Mouse (Mus musculus) neural tube, embryonic 12.5 days (tissue): ENCODE results near the gene Tapt1. TPM values are rescaled to one million over a fixed set of nuclear protein-coding genes. Genes with fewer than 3 reads are reported as not detected.

Experiments used
- ATAC-seq: fragments of 200-750 bp; cut with Nextera tagmentation; 2 replicates; pipeline ENCODE4 v1.8.0; 2017; ENCODE audit warnings: low read depth, mild to moderate bottlenecking, moderate TSS enrichment, moderate library complexity; ENCODE audit not compliant: low FRiP score
- H3K27ac ChIP-seq: fragments of 300-500 bp; sonication (generic); 2 replicates; pipeline ENCODE4 v1.5.1; 2016
- H3K27me3 ChIP-seq: fragments of 300-500 bp; sonication (generic); replicated peaks from 2 replicates; pipeline ENCODE4 v1.6.1; 2016; ENCODE audit warnings: mild to moderate bottlenecking
- H3K36me3 ChIP-seq: fragments of 300-500 bp; sonication (generic); 2 replicates; pipeline ENCODE4 v1.6.1; 2016; ENCODE audit warnings: mild to moderate bottlenecking
- H3K4me1 ChIP-seq: fragments of 300-500 bp; sonication (generic); 2 replicates; pipeline ENCODE4 v1.6.1; 2016
- H3K4me2 ChIP-seq: fragments of 300-500 bp; sonication (generic); replicated peaks from 2 replicates; pipeline ENCODE4 v1.6.1; 2016; ENCODE audit warnings: mild to moderate bottlenecking
- H3K4me3 ChIP-seq: fragments of 300-500 bp; sonication (generic); 2 replicates; pipeline ENCODE4 v1.5.1; 2016
- H3K9ac ChIP-seq: fragments of 300-500 bp; sonication (generic); 2 replicates; pipeline ENCODE4 v1.6.1; 2016; ENCODE audit warnings: mild to moderate bottlenecking
- H3K9me3 ChIP-seq: fragments of 300-500 bp; sonication (generic); 2 replicates; pipeline ENCODE4 v1.6.1; 2016; ENCODE audit warnings: mild to moderate bottlenecking
- WGBS: fragments of 180-500 bp; shearing (Covaris S2); methylation state at CpG from one replicate; pipeline ENCODE4 v1.1.7; 2016; 5-methylcytosine and 5-hydroxymethylcytosine counted together
- polyA plus RNA-seq: library from polyadenylated mRNA; unstranded; fragments of >200 nt; fragmentation: Nextera tagmentation; extraction: Ambion mirVana; gene quantifications from 2 replicates; pipeline ENCODE4 v1.2.1, GENCODE M21; 2016

Tapt1 gene
- polyA plus RNA-seq, 1 experiment from 2014 or later = 35.9 TPM

- 15% methylated on average over 6 of the region's 6 CpGs for WGBS
- Histone ChIP-seq H3K4me3 (peak overlapping the region; percentile 93), H3K36me3 (no peaks in the 10 kb centered on the region), H3K27ac (0 out of 2 replicates have a peak overlapping the region, but pooled peaks have one; percentile 32), H3K9ac (peak overlapping the region; percentile 96), H3K9me3 (no peaks in the 10 kb centered on the region), H3K4me2 (peak overlapping the region; percentile 70), H3K27me3 (no peaks in the 10 kb centered on the region), H3K4me1 (peaks cover 16% of the 10 kb centered on the region)
- ATAC-seq = no peak
Measured at GRCm38 (mm10) chr5:44227462-44227840, 1.0 kb upstream of the Tapt1 start.

- peak overlapping the region; percentile 70 for H3K4me2 ChIP-seq
- peak overlapping the region; percentile 83 for H3K27ac ChIP-seq
- no peaks in the 10 kb centered on the region for H3K27me3 ChIP-seq
- H3K4me1 ChIP-seq = peaks cover 16% of the 10 kb centered on the region
- WGBS = under 1% methylated on average over 56 of the region's 72 CpGs
- no peaks in the 10 kb centered on the region for H3K36me3 ChIP-seq
- no peaks in the 10 kb centered on the region for H3K9me3 ChIP-seq
- peak; percentile 80 for ATAC-seq
- H3K9ac ChIP-seq = peak overlapping the region; percentile 96
- H3K4me3 ChIP-seq = peak overlapping the region; percentile 93
Measured at GRCm38 (mm10) chr5:44225911-44226520, 410 bp downstream of the Tapt1 start.

GRCm38 (mm10) chr5:44224916-44225600 is 1.4 kb downstream of the Tapt1 start:
- Histone ChIP-seq H3K27me3 (no peaks in the 10 kb centered on the region), H3K4me1 (peaks cover 16% of the 10 kb centered on the region), H3K36me3 (no peaks in the 10 kb centered on the region), H3K27ac (no peak overlapping the region), H3K9ac (peak overlapping the region; percentile 96; the same call in 1 of the 2 replicates), H3K9me3 (no peaks in the 10 kb centered on the region), H3K4me3 (peak overlapping the region; percentile 93; the same call in 1 of the 2 replicates), H3K4me2 (peak overlapping the region; percentile 70)
- 62% methylated on average over 4 of the region's 4 CpGs for WGBS
- no peak for ATAC-seq

- no peak overlapping the region for H3K4me3 ChIP-seq
- H3K9ac ChIP-seq = no peak overlapping the region
- H3K27ac ChIP-seq = no peak overlapping the region
Measured at GRCm38 (mm10) chr5:44224251-44224650, 2.2 kb downstream of the Tapt1 start.

DNA sequence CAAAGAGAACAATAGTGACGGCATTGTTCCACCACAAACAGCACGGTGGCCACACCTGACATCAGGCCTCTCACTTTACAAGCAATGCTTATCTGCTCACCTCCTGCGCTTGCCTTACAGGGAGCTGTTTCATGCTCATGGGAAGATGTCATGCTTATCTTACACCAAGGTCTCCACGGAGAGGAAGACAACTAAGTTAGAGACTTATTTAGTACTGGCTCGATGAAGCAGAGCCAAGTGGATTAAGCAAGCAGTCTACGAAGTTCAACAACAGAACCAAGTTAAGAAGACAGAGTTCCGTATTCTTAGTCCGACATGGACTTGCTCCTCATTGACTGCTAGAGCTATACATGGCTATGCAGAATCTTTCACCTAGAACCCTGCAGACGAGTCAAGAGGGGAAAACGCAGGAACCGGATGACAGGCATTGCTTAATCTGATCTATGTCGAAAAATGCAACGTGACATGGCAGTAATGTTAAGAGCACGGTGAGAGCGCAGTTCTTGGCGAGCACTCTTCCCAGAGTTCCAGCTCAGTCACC is 3.0 kb downstream of the Tapt1 start:
- H3K4me3 ChIP-seq = no peak overlapping the region
- H3K4me2 ChIP-seq = no peak overlapping the region
- no peak overlapping the region for H3K9ac ChIP-seq
- no peaks in the 10 kb centered on the region for H3K9me3 ChIP-seq
- no peak overlapping the region for H3K27ac ChIP-seq
- no peaks in the 10 kb centered on the region for H3K27me3 ChIP-seq
- 92% methylated on average over 16 of the region's 16 CpGs for WGBS
- ATAC-seq = no peak
- peaks cover 16% of the 10 kb centered on the region for H3K4me1 ChIP-seq
- H3K36me3 ChIP-seq = no peaks in the 10 kb centered on the region

More at GRCm38 (mm10) chr5:44224251-44224650, 2.2 kb downstream of the Tapt1 start:
- no peak for ATAC-seq
- H3K27me3 ChIP-seq = no peaks in the 10 kb centered on the region
- peaks cover 16% of the 10 kb centered on the region for H3K4me1 ChIP-seq
- 25% methylated on average over 6 of the region's 6 CpGs for WGBS
- no peaks in the 10 kb centered on the region for H3K9me3 ChIP-seq
- H3K36me3 ChIP-seq = no peaks in the 10 kb centered on the region
- peak overlapping the region; percentile 70 for H3K4me2 ChIP-seq

- Histone ChIP-seq H3K4me3 (no peak overlapping the region), H3K9ac (no peak overlapping the region), H3K9me3 (no peaks in the 10 kb centered on the region), H3K4me2 (no peak overlapping the region), H3K27ac (no peak overlapping the region), H3K36me3 (peaks cover 7% of the 10 kb centered on the region; the same call in 1 of the 2 replicates), H3K27me3 (no peaks in the 10 kb centered on the region), H3K4me1 (peaks cover 14% of the 10 kb centered on the region)
- ATAC-seq = no peak
- 89% methylated on average over 7 of the region's 7 CpGs for WGBS
Measured at GRCm38 (mm10) chr5:44220430-44220829, 6.0 kb downstream of the Tapt1 start.

DNA sequence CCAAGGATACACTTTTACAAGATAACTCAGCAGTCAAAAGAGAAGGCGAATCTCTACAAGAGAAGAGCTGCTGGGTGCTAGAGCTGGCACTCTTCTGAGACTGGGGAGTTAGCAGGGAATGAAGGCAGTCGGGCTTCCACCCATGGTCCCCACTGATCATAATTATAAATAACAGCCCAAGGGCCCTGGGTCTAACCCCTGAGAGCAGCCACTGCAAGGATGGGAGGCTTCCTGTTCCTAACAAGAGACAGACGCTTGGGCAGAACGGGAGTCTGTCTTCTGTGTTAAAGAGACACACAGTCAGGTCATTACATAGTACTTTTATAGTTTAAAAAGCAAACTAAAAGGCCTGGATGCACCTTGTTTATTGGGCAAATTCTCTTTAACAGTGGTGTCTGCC is 6.6 kb downstream of the Tapt1 start:
- no peak for ATAC-seq
- H3K4me3 ChIP-seq = no peak overlapping the region
- H3K4me1 ChIP-seq = peaks cover 8% of the 10 kb centered on the region
- peaks cover 9% of the 10 kb centered on the region for H3K36me3 ChIP-seq
- no peak overlapping the region for H3K9ac ChIP-seq
- whole genome bisulfite sequencing = 84% methylated on average over 4 of the region's 4 CpGs
- no peak overlapping the region for H3K4me2 ChIP-seq
- H3K27me3 ChIP-seq = no peaks in the 10 kb centered on the region
- H3K27ac ChIP-seq = no peak overlapping the region
- no peaks in the 10 kb centered on the region for H3K9me3 ChIP-seq

DNA sequence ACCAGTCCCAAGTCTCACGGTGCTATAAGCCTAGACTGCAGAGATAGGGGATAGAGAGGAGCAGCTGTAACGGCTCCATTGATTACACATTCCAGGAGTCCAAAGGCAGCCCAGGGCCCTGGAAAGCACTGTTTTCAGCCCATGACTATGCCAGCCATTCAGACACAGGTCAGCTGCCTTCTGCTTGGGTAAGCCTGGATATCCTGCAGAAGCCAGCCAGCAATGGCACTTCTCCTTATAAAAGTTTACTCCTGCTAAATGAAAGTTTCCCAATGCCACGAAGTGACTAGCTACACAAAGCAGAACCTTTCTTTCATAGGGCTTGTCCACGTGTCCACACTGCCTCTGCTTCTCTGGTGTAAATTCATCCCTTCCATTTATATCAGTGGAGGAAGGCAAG is 7.9 kb downstream of the Tapt1 start:
- Histone ChIP-seq H3K4me2 (no peak overlapping the region), H3K4me1 (no peaks in the 10 kb centered on the region), H3K27ac (no peak overlapping the region), H3K4me3 (no peak overlapping the region), H3K9ac (no peak overlapping the region), H3K27me3 (no peaks in the 10 kb centered on the region), H3K36me3 (peaks cover 9% of the 10 kb centered on the region), H3K9me3 (no peaks in the 10 kb centered on the region)
- WGBS = 80% methylated on average over 4 of the region's 4 CpGs
- ATAC-seq = no peak

GRCm38 (mm10) chr5:44217685-44218041 is 8.8 kb downstream of the Tapt1 start:
- H3K27me3 ChIP-seq = no peaks in the 10 kb centered on the region
- WGBS = 85% methylated on average over 5 of the region's 5 CpGs
- H3K4me2 ChIP-seq = no peak overlapping the region
- no peaks in the 10 kb centered on the region for H3K4me1 ChIP-seq
- H3K4me3 ChIP-seq = no peak overlapping the region
- H3K27ac ChIP-seq = no peak overlapping the region
- peaks cover 9% of the 10 kb centered on the region for H3K36me3 ChIP-seq
- H3K9ac ChIP-seq = no peak overlapping the region
- no peak for ATAC-seq
- no peaks in the 10 kb centered on the region for H3K9me3 ChIP-seq

DNA sequence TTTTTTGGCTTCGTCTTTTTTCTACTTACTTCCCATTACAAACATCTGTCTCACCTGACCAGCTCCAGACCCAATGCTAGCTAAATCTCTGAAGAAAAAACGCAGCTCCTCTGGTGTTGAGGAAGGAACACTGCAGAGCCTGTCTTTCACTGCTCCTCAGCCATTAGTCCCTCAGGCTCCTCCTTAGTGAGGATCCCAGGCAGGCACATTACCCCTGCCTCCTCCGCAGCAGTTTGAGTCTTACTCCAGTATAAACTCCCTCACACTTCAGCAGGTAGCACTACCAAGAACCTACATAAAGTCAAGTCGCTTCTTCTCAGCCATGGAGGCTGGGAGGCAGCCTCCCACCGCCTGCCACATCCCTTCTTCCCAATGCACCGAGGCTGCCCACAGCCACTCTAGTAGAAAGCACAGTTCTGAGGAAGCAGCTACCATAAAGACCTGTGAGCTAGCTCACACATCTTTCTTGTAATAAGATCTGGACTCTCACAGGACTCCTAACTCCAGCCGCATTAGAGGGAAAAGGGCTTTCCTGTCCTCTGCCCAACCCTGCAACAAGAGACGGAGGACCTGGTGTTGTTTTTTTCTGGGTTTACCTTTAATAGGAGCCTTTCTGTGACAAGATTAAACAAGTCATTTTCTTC is 9.3 kb downstream of the Tapt1 start:
- Histone ChIP-seq H3K9me3 (no peaks in the 10 kb centered on the region), H3K4me1 (no peaks in the 10 kb centered on the region), H3K9ac (no peak overlapping the region), H3K4me3 (no peak overlapping the region), H3K27ac (no peak overlapping the region), H3K36me3 (peaks cover 9% of the 10 kb centered on the region), H3K27me3 (no peaks in the 10 kb centered on the region), H3K4me2 (no peak overlapping the region)
- no peak for ATAC-seq
- WGBS = 84% methylated on average over 8 of the region's 8 CpGs

DNA sequence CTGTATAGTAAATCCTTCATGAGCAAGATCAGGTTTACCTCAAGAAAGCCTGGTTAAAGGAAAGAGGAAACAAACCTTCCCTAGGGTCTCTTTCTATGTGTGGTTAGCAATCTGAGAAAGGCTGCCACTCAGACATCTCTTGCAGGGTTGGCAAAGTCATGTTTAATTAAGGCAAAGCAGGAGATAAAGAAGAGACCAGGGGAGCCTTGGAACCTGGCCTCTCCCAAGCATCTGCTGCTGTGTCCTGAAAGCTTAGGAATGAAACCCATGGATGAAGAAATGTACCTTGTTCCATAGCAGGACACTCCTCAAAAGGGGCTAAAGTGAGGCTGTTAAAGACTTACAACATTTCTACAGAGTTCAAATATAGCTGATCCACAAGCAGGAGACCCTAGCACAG is 11.3 kb downstream of the Tapt1 start:
- no peak for ATAC-seq
- no peaks in the 10 kb centered on the region for H3K27me3 ChIP-seq
- no peak overlapping the region for H3K27ac ChIP-seq
- H3K36me3 ChIP-seq = peaks cover 9% of the 10 kb centered on the region
- no peaks in the 10 kb centered on the region for H3K9me3 ChIP-seq
- H3K4me1 ChIP-seq = no peaks in the 10 kb centered on the region
- H3K4me2 ChIP-seq = no peak overlapping the region
- no peak overlapping the region for H3K4me3 ChIP-seq
- no peak overlapping the region for H3K9ac ChIP-seq

DNA sequence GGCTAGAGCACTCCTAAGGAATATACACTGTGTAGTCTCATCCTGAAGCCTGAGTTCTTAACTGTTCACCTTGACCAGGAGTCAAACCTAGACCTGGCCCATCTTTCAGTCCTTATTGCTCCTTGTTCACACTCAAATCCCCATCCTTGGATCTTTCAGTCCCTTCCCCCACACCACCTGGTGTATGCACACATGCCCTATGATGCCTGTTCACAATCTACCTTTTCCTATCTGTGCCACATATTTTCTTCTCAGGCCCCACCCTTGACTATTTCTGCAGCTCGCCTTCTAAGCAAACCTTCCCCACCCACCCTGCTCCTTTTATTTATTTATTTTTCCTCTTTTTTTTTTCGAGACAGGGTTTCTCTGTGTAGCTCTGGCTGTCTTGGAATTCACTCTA is 12.4 kb downstream of the Tapt1 start:
- H3K4me1 ChIP-seq = no peaks in the 10 kb centered on the region
- peaks cover 9% of the 10 kb centered on the region for H3K36me3 ChIP-seq
- H3K27ac ChIP-seq = no peak overlapping the region
- no peaks in the 10 kb centered on the region for H3K9me3 ChIP-seq
- no peak overlapping the region for H3K4me2 ChIP-seq
- no peak for ATAC-seq
- 84% methylated on average over 2 of the region's 2 CpGs for WGBS
- H3K4me3 ChIP-seq = no peak overlapping the region
- H3K27me3 ChIP-seq = no peaks in the 10 kb centered on the region
- no peak overlapping the region for H3K9ac ChIP-seq
